Mouse (Mus musculus): ENCODE data around the gene Dip2c. TPM values are rescaled to one million over a fixed set of nuclear protein-coding genes. Genes with fewer than 3 reads are reported as not detected.

The Dip2c gene
- polyA plus RNA-seq, 1 experiment from 2014 or later = 8.6 TPM

DNA sequence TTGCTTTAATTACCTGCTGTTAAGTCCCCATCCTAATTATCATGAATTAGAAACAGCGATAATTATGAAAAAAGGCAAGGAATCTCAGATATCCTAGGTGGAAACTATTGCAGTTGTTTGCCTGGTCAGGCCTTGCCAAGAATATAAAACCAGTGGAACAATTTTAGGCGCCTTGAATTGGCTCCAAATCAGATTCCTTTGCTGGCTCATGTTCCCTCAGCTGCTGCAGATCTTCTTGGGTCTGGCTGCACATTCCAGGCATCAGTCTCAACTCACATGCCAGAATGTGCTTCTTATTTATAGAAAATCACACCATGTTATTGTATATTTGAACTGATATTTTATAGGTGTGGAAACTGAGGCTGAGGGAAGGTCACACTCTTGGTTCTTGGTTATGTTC is 74.3 kb downstream of the Dip2c start:
- ATAC-seq (ENCODE audit: insufficient read depth) (no peak), DNase-seq (peak; percentile 83)
- Histone ChIP-seq H3K9me3 (ENCODE audit: low read depth, low read length) (no peaks in the 10 kb centered on the region), H3K4me2 (no peak overlapping the region), H3K36me3 (ENCODE audit: insufficient read depth) (no peaks in the 10 kb centered on the region), H3K27me3 (ENCODE audit: insufficient read depth, low read length) (no peaks in the 10 kb centered on the region), H3K4me1 (ENCODE audit: insufficient read depth) (0 out of 2 replicates have a peak, but pooled peaks cover 6% of the 10 kb centered on the region), H3K4me3 (ENCODE audit: low read depth, low read length) (no peak overlapping the region), H3K27ac (ENCODE audit: low read depth) (no peak overlapping the region), H3K9ac (no peak overlapping the region)
- WGBS = 69% methylated on average over 2 of the region's 2 CpGs
- no peak for TF ChIP-seq CTCF (IDR thresholded peaks at IDR 0.05; ENCODE audit: low read depth)

DNA sequence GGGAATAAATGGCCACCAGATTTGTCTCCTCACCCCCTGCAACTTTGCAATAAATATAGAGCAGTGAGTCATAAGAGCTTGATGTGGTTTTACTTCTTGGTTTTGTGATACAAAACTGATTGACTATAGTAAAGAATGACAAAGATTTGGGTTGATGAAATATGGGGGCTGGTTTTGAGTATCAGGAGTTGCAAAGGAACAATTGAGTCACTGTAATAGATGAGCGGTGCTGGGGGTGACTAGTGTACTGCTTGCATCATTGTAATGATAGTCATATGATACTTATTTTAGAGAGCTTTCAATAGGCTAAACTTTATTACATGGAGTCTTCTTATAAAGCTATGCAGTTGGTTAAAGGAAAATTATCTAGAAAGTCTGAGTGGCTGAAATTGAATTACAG is 77.6 kb downstream of the Dip2c start:
- TF ChIP-seq CTCF (IDR thresholded peaks at IDR 0.05; ENCODE audit: low read depth) = no peak
- WGBS = 95% methylated on average over 1 of the region's 1 CpGs
- DNase-seq (no peak), ATAC-seq (ENCODE audit: insufficient read depth) (no peak)
- Histone ChIP-seq H3K27me3 (ENCODE audit: insufficient read depth, low read length) (no peaks in the 10 kb centered on the region), H3K9ac (no peak overlapping the region), H3K4me2 (no peak overlapping the region), H3K27ac (ENCODE audit: low read depth) (no peak overlapping the region), H3K9me3 (ENCODE audit: low read depth, low read length) (no peaks in the 10 kb centered on the region), H3K4me1 (ENCODE audit: insufficient read depth) (0 out of 2 replicates have a peak, but pooled peaks cover 6% of the 10 kb centered on the region), H3K36me3 (ENCODE audit: insufficient read depth) (no peaks in the 10 kb centered on the region), H3K4me3 (ENCODE audit: low read depth, low read length) (no peak overlapping the region)

DNA sequence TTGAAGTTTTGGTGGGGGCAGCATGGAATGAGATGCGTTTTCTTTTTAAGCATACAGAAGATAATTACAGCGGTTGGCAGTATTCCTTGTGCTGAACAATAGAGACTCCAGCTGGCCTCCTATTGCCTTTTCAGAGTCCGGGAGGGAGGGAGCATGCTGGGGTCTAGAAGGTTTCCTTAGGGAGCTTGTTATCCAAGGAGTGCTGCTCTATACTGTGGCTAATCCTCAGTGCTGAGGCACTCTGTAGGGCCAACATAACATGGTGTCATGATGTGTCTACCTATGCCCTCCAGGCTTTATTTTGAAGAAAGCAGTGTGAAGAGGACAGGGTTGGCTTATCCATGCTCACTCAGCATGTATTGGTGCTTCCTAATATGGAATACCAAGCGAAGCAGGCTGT is 79.0 kb downstream of the Dip2c start:
- 69% methylated on average over 4 of the region's 4 CpGs for WGBS
- H3K9ac ChIP-seq = no peak overlapping the region
- no peak for TF ChIP-seq CTCF (IDR thresholded peaks at IDR 0.05; ENCODE audit: low read depth)
- no peak overlapping the region for H3K27ac ChIP-seq (ENCODE audit: low read depth)
- H3K36me3 ChIP-seq (ENCODE audit: insufficient read depth) = no peaks in the 10 kb centered on the region
- H3K27me3 ChIP-seq (ENCODE audit: insufficient read depth, low read length) = no peaks in the 10 kb centered on the region
- ATAC-seq (ENCODE audit: insufficient read depth) (no peak), DNase-seq (no peak)
- no peak overlapping the region for H3K4me3 ChIP-seq (ENCODE audit: low read depth, low read length)
- H3K4me2 ChIP-seq = no peak overlapping the region
- 0 out of 2 replicates have a peak, but pooled peaks cover 3% of the 10 kb centered on the region for H3K4me1 ChIP-seq (ENCODE audit: insufficient read depth)
- H3K9me3 ChIP-seq (ENCODE audit: low read depth, low read length) = no peaks in the 10 kb centered on the region

DNA sequence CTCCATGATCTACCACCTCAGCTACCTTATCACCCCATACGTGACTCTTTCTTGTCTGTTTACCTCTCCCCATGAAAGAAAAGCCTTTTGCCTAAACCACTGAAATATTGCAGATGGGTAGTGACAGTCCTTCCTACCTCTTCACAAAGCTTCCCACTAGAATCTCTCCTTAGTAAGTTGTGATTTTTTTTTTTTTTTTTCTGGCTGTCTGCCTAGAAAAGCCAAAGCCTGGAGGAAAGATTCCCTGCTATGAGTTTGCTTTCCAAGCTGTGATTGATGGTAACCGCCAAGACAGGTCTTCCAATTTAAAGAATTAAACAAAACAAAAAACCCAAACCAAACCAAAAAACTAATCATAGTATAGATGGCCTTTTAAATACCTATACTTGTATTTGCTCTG is 85.1 kb downstream of the Dip2c start:
- H3K9me3 ChIP-seq (ENCODE audit: low read depth, low read length) = no peaks in the 10 kb centered on the region
- ATAC-seq (ENCODE audit: insufficient read depth) (peak; percentile 17; the same call in 1 of the 2 replicates), DNase-seq (peak; percentile 83)
- H3K4me3 ChIP-seq (ENCODE audit: low read depth, low read length) = no peak overlapping the region
- H3K9ac ChIP-seq = no peak overlapping the region
- H3K36me3 ChIP-seq (ENCODE audit: insufficient read depth) = no peaks in the 10 kb centered on the region
- no peak for TF ChIP-seq CTCF (IDR thresholded peaks at IDR 0.05; ENCODE audit: low read depth)
- H3K4me1 ChIP-seq (ENCODE audit: insufficient read depth) = no peaks in the 10 kb centered on the region
- H3K4me2 ChIP-seq = no peak overlapping the region
- 45% methylated on average over 2 of the region's 2 CpGs for WGBS
- no peaks in the 10 kb centered on the region for H3K27me3 ChIP-seq (ENCODE audit: insufficient read depth, low read length)
- no peak overlapping the region for H3K27ac ChIP-seq (ENCODE audit: low read depth)

DNA sequence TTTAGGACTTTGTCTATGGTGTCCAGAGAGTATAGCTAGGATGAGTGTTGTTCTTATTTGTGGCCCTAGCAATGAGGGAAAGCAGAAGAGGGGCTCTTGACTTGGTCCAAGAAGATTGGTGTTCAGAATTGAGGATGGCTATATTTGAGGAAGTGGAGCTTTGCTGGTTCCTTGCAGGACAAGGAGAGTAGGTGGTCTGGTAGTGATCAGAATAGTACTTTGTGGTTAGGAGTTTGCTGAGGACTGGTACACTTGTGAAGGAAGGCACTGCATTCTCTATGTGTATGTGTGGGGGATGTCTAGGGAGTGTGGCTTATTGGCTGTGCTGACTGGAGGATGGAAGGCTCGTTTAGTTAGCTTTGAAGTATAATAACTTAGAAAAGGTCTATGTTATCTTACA is 95.1 kb downstream of the Dip2c start:
- no peak overlapping the region for H3K27ac ChIP-seq (ENCODE audit: low read depth)
- H3K27me3 ChIP-seq (ENCODE audit: insufficient read depth, low read length) = no peaks in the 10 kb centered on the region
- DNase-seq = no peak
- TF ChIP-seq CTCF (IDR thresholded peaks at IDR 0.05; ENCODE audit: low read depth) = no peak
- H3K4me3 ChIP-seq (ENCODE audit: low read depth, low read length) = no peak overlapping the region
- no peaks in the 10 kb centered on the region for H3K36me3 ChIP-seq (ENCODE audit: insufficient read depth)
- H3K4me2 ChIP-seq = no peak overlapping the region
- 28% methylated on average over 1 of the region's 1 CpGs for WGBS
- no peaks in the 10 kb centered on the region; the same call in 1 of the 2 replicates for H3K4me1 ChIP-seq (ENCODE audit: insufficient read depth)
- no peaks in the 10 kb centered on the region for H3K9me3 ChIP-seq (ENCODE audit: low read depth, low read length)
- no peak overlapping the region for H3K9ac ChIP-seq
- no peak for ATAC-seq (ENCODE audit: insufficient read depth)

DNA sequence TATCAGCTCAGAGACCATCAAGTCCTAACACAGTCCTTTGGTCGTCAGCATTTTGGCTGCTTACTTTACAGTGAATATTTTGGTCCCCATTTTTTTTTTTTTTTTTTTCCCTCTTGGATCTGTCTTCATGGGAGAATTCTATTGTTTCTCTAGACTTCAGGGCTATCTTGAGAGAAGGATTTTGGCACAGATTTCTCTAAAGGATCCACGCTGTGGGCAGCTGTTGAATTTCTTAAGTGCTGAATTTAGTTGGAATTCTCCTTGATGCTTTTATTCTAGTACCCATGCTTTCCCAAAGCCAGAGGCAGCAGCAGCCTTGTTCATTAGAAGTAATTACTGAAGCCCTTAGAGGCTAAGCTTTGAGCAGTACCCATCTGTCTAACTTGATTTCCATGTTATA is 100.8 kb downstream of the Dip2c start:
- 61% methylated on average over 2 of the region's 2 CpGs for WGBS

DNA sequence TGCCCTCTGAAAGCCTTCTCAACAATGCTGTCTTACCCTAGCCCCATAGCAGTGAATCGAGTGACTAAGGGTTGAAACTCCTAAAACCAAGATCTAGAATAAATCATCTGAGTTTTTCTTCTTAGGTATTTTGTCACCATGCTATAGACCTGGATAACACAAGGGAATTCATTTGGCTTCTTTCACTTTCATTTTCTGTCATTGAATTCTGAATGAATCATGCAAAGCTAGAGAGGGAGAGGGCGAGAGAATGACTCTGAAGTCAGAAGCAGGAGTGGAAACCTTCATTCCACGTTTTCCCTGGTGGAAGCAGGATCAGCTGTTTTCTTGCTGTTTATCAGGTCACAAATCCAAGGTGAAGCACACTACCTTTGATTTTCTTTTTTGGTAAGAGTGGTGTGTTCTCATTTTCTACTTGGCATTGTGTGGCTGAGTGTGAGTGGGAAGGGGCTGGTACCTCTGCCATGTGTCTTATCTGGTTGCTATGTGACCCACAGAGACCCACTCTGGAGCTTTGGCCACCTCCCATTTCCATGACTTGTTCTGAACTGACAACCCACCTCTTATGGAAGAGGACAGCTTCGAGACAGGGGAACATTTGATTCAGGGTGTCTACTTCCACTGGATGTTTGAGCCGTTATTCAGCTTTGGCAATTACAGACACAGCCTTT is 104.5 kb downstream of the Dip2c start:
- Histone ChIP-seq H3K27ac (ENCODE audit: low read depth) (no peak overlapping the region), H3K4me3 (ENCODE audit: low read depth, low read length) (no peak overlapping the region), H3K27me3 (ENCODE audit: insufficient read depth, low read length) (no peaks in the 10 kb centered on the region), H3K9ac (no peak overlapping the region), H3K4me1 (ENCODE audit: insufficient read depth) (no peaks in the 10 kb centered on the region), H3K36me3 (ENCODE audit: insufficient read depth) (no peaks in the 10 kb centered on the region), H3K4me2 (no peak overlapping the region), H3K9me3 (ENCODE audit: low read depth, low read length) (no peaks in the 10 kb centered on the region)
- 81% methylated on average over 5 of the region's 5 CpGs for WGBS
- no peak for ATAC-seq (ENCODE audit: insufficient read depth)
- DNase-seq = no peak
- no peak for TF ChIP-seq CTCF (IDR thresholded peaks at IDR 0.05; ENCODE audit: low read depth)

More for the DNA sequence above, 100.8 kb downstream of the Dip2c start:
- peak; percentile 13 for DNase-seq
- no peak for ATAC-seq (ENCODE audit: insufficient read depth)
- no peaks in the 10 kb centered on the region; the same call in 1 of the 2 replicates for H3K4me1 ChIP-seq (ENCODE audit: insufficient read depth)
- no peak overlapping the region for H3K4me3 ChIP-seq (ENCODE audit: low read depth, low read length)
- no peaks in the 10 kb centered on the region for H3K9me3 ChIP-seq (ENCODE audit: low read depth, low read length)
- no peak overlapping the region for H3K9ac ChIP-seq
- H3K27ac ChIP-seq (ENCODE audit: low read depth) = no peak overlapping the region
- H3K36me3 ChIP-seq (ENCODE audit: insufficient read depth) = no peaks in the 10 kb centered on the region
- TF ChIP-seq CTCF (IDR thresholded peaks at IDR 0.05; ENCODE audit: low read depth) = no peak
- no peaks in the 10 kb centered on the region for H3K27me3 ChIP-seq (ENCODE audit: insufficient read depth, low read length)
- no peak overlapping the region for H3K4me2 ChIP-seq

Measured in lung, embryonic 14.5 days (tissue).